Mouse (Mus musculus) midbrain, embryonic 13.5 days (tissue): ENCODE results near the gene Man2a2. TPM values are rescaled to one million over a fixed set of nuclear protein-coding genes. Genes with fewer than 3 reads are reported as not detected.

Source experiments
- ATAC-seq: fragments of 200-750 bp; cut with Nextera tagmentation; 2 replicates; pipeline ENCODE4 v1.8.0; 2017; ENCODE audit warnings: mild to moderate bottlenecking, moderate TSS enrichment, moderate library complexity
- H3K27ac ChIP-seq: fragments of 300-500 bp; sonication (generic); 2 replicates; pipeline ENCODE4 v1.5.1; 2015; ENCODE audit warnings: inconsistent platforms, mild to moderate bottlenecking, moderate library complexity
- H3K27me3 ChIP-seq: fragments of 300-500 bp; sonication (generic); 2 replicates; pipeline ENCODE4 v1.6.1; 2015; ENCODE audit warnings: mild to moderate bottlenecking, inconsistent platforms
- H3K36me3 ChIP-seq: fragments of 300-500 bp; sonication (generic); 2 replicates; pipeline ENCODE4 v1.6.1; 2015; ENCODE audit warnings: mild to moderate bottlenecking, inconsistent platforms
- H3K4me1 ChIP-seq: fragments of 300-500 bp; sonication (generic); replicated peaks from 2 replicates; pipeline ENCODE4 v1.6.1; 2015; ENCODE audit warnings: inconsistent platforms
- H3K4me2 ChIP-seq: fragments of 300-500 bp; sonication (generic); replicated peaks from 2 replicates; pipeline ENCODE4 v1.6.1; 2015; ENCODE audit warnings: moderate library complexity, mild to moderate bottlenecking, inconsistent platforms
- H3K4me3 ChIP-seq: fragments of 300-500 bp; sonication (generic); replicated peaks from 2 replicates; pipeline ENCODE4 v1.5.1; 2015; ENCODE audit warnings: mild to moderate bottlenecking, inconsistent platforms
- H3K9ac ChIP-seq: fragments of 300-500 bp; sonication (generic); replicated peaks from 2 replicates; pipeline ENCODE4 v1.6.1; 2015; ENCODE audit warnings: mild to moderate bottlenecking, inconsistent platforms
- H3K9me3 ChIP-seq: fragments of 300-500 bp; sonication (generic); 2 replicates; pipeline ENCODE4 v1.6.1; 2016; ENCODE audit warnings: mild to moderate bottlenecking, inconsistent platforms
- WGBS: fragments of 180-500 bp; shearing (Covaris S2); methylation state at CpG from one replicate; pipeline ENCODE4 v1.1.7; 2015; 5-methylcytosine and 5-hydroxymethylcytosine counted together
- polyA plus RNA-seq: library from polyadenylated mRNA; unstranded; fragments of >200 nt; fragmentation: Nextera tagmentation; extraction: Ambion mirVana; gene quantifications from 2 replicates; pipeline ENCODE4 v1.2.1, GENCODE M21; 2015

Gene Man2a2
- polyA plus RNA-seq, 1 experiment from 2014 or later, result 21.3 TPM

GRCm38 (mm10) chr7:80406186-80406585, 35.0 kb upstream of the Man2a2 start:
- no peaks in the 10 kb centered on the region for H3K9me3 ChIP-seq
- WGBS, result 91% methylated on average over 3 of the region's 3 CpGs
- no peak for ATAC-seq
- H3K4me2 ChIP-seq, result no peak overlapping the region
- H3K36me3 ChIP-seq, result no peaks in the 10 kb centered on the region
- H3K27ac ChIP-seq, result no peak overlapping the region
- H3K4me1 ChIP-seq, result peaks cover 13% of the 10 kb centered on the region
- H3K4me3 ChIP-seq, result no peak overlapping the region
- peaks cover 27% of the 10 kb centered on the region for H3K27me3 ChIP-seq
- H3K9ac ChIP-seq, result no peak overlapping the region

GRCm38 (mm10) chr7:80405188-80405695, 34.1 kb upstream of the Man2a2 start, which contains the start of gene Furin:
Gene Furin, minus strand, starts transcription at chr7:80405436.
- Histone ChIP-seq H3K36me3 (no peaks in the 10 kb centered on the region), H3K4me1 (peaks cover 22% of the 10 kb centered on the region), H3K9me3 (no peaks in the 10 kb centered on the region), H3K27ac (no peak within 1 kb of the TSS), H3K4me2 (no peak within 1 kb of the TSS), H3K9ac (no peak within 1 kb of the TSS), H3K4me3 (no peak within 1 kb of the TSS), H3K27me3 (peaks cover 27% of the 10 kb centered on the region)
- no peak for ATAC-seq
- 82% methylated on average over 9 of the region's 9 CpGs for WGBS

GRCm38 (mm10) chr7:80404101-80404894, 33.1 kb upstream of the Man2a2 start:
- peaks cover 30% of the 10 kb centered on the region for H3K4me1 ChIP-seq
- no peak overlapping the region for H3K4me2 ChIP-seq
- no peaks in the 10 kb centered on the region for H3K9me3 ChIP-seq
- no peak overlapping the region for H3K9ac ChIP-seq
- no peak for ATAC-seq
- H3K27ac ChIP-seq, result no peak overlapping the region
- H3K4me3 ChIP-seq, result no peak overlapping the region
- H3K27me3 ChIP-seq, result peaks cover 27% of the 10 kb centered on the region
- 66% methylated on average over 7 of the region's 7 CpGs for WGBS
- no peaks in the 10 kb centered on the region for H3K36me3 ChIP-seq

GRCm38 (mm10) chr7:80403551-80403950, 32.4 kb upstream of the Man2a2 start:
- Histone ChIP-seq H3K27me3 (peaks cover 27% of the 10 kb centered on the region), H3K36me3 (no peaks in the 10 kb centered on the region), H3K4me2 (peak overlapping the region; percentile 92), H3K4me1 (peaks cover 36% of the 10 kb centered on the region), H3K4me3 (peak overlapping the region; percentile 77; the same call in 1 of the 2 replicates), H3K27ac (no peak overlapping the region), H3K9me3 (no peaks in the 10 kb centered on the region), H3K9ac (no peak overlapping the region)
- WGBS, result 66% methylated on average over 9 of the region's 9 CpGs
- no peak for ATAC-seq

GRCm38 (mm10) chr7:80402651-80403321, 31.6 kb upstream of the Man2a2 start:
- under 1% methylated on average over 58 of the region's 92 CpGs for WGBS
- peaks cover 36% of the 10 kb centered on the region for H3K4me1 ChIP-seq

GRCm38 (mm10) chr7:80401860-80402641, 30.9 kb upstream of the Man2a2 start:
- H3K27me3 ChIP-seq, result peaks cover 27% of the 10 kb centered on the region
- H3K4me2 ChIP-seq, result peak overlapping the region; percentile 92
- peaks cover 9% of the 10 kb centered on the region for H3K36me3 ChIP-seq
- H3K9me3 ChIP-seq, result no peaks in the 10 kb centered on the region
- H3K9ac ChIP-seq, result peak overlapping the region; percentile 92
- ATAC-seq, result peak; percentile 62
- H3K27ac ChIP-seq, result peak overlapping the region; percentile 80
- H3K4me1 ChIP-seq, result peaks cover 36% of the 10 kb centered on the region
- under 1% methylated on average over 80 of the region's 102 CpGs for WGBS
- peak overlapping the region; percentile 77 for H3K4me3 ChIP-seq

More at GRCm38 (mm10) chr7:80402651-80403321, 31.6 kb upstream of the Man2a2 start:
- H3K4me2 ChIP-seq, result peak overlapping the region; percentile 92
- H3K9me3 ChIP-seq, result no peaks in the 10 kb centered on the region
- peaks cover 2% of the 10 kb centered on the region; the same call in 1 of the 2 replicates for H3K36me3 ChIP-seq
- H3K27me3 ChIP-seq, result peaks cover 27% of the 10 kb centered on the region
- peak; percentile 82 for ATAC-seq
- H3K4me3 ChIP-seq, result peak overlapping the region; percentile 77
- H3K27ac ChIP-seq, result peak overlapping the region; percentile 80
- peak overlapping the region; percentile 92 for H3K9ac ChIP-seq

- peaks cover 36% of the 10 kb centered on the region for H3K4me1 ChIP-seq
- H3K36me3 ChIP-seq, result peaks cover 16% of the 10 kb centered on the region
- H3K4me2 ChIP-seq, result peak overlapping the region; percentile 92
- no peaks in the 10 kb centered on the region for H3K9me3 ChIP-seq
- 28% methylated on average over 5 of the region's 5 CpGs for WGBS
- H3K27ac ChIP-seq, result peak overlapping the region; percentile 80; the same call in 1 of the 2 replicates
- peak overlapping the region; percentile 77 for H3K4me3 ChIP-seq
- no peak for ATAC-seq
- H3K27me3 ChIP-seq, result peaks cover 27% of the 10 kb centered on the region
- peak overlapping the region; percentile 92 for H3K9ac ChIP-seq
These were observed 30.1 kb upstream of the Man2a2 start for GRCm38 (mm10) chr7:80401041-80401859.

GRCm38 (mm10) chr7:80400571-80400970, 29.4 kb upstream of the Man2a2 start:
- no peak overlapping the region for H3K27ac ChIP-seq
- peak overlapping the region; percentile 77; the same call in 1 of the 2 replicates for H3K4me3 ChIP-seq
- H3K36me3 ChIP-seq, result peaks cover 21% of the 10 kb centered on the region
- peak overlapping the region; percentile 92 for H3K4me2 ChIP-seq
- peaks cover 36% of the 10 kb centered on the region for H3K4me1 ChIP-seq
- H3K9me3 ChIP-seq, result no peaks in the 10 kb centered on the region
- no peak overlapping the region for H3K9ac ChIP-seq
- WGBS, result 79% methylated on average over 6 of the region's 6 CpGs
- H3K27me3 ChIP-seq, result peaks cover 22% of the 10 kb centered on the region
- ATAC-seq, result no peak

GRCm38 (mm10) chr7:80400099-80400498, 28.9 kb upstream of the Man2a2 start:
- peaks cover 18% of the 10 kb centered on the region for H3K27me3 ChIP-seq
- H3K9me3 ChIP-seq, result no peaks in the 10 kb centered on the region
- H3K36me3 ChIP-seq, result peaks cover 26% of the 10 kb centered on the region
- H3K9ac ChIP-seq, result no peak overlapping the region
- H3K27ac ChIP-seq, result no peak overlapping the region
- WGBS, result 61% methylated on average over 5 of the region's 5 CpGs
- no peak overlapping the region for H3K4me3 ChIP-seq
- H3K4me1 ChIP-seq, result peaks cover 36% of the 10 kb centered on the region
- ATAC-seq, result no peak
- no peak overlapping the region; the same call in 1 of the 2 replicates for H3K4me2 ChIP-seq

GRCm38 (mm10) chr7:80398654-80399444, 27.7 kb upstream of the Man2a2 start:
- Histone ChIP-seq H3K27me3 (peaks cover 7% of the 10 kb centered on the region), H3K9me3 (no peaks in the 10 kb centered on the region), H3K4me1 (peaks cover 36% of the 10 kb centered on the region), H3K4me3 (no peak overlapping the region), H3K9ac (peak overlapping the region; percentile 28; the same call in 1 of the 2 replicates), H3K27ac (no peak overlapping the region), H3K4me2 (no peak overlapping the region), H3K36me3 (peaks cover 33% of the 10 kb centered on the region)
- ATAC-seq, result no peak
- 82% methylated on average over 9 of the region's 9 CpGs for WGBS
